Mouse (Mus musculus) stomach, embryonic 15.5 days (tissue): ENCODE data around the gene Cyb5r2. TPM values are rescaled to one million over a fixed set of nuclear protein-coding genes. Genes with fewer than 3 reads are reported as not detected.

Source experiments
- ATAC-seq: fragments of 200-750 bp; cut with Nextera tagmentation; 2 replicates; pipeline ENCODE4 v1.8.0; 2017; ENCODE audit warnings: low read depth, moderate number of reproducible peaks, moderate TSS enrichment; ENCODE audit not compliant: insufficient read depth, low FRiP score
- H3K27ac ChIP-seq: fragments of 300-500 bp; sonication (generic); 2 replicates; pipeline ENCODE4 v1.5.1; 2015; ENCODE audit warnings: mild to moderate bottlenecking, inconsistent platforms
- H3K27me3 ChIP-seq: fragments of 300-500 bp; sonication (generic); replicated peaks from 2 replicates; pipeline ENCODE4 v1.6.1; 2015; ENCODE audit warnings: inconsistent platforms
- H3K36me3 ChIP-seq: fragments of 300-500 bp; sonication (generic); 2 replicates; pipeline ENCODE4 v1.6.1; 2015; ENCODE audit warnings: inconsistent platforms
- H3K4me1 ChIP-seq: fragments of 300-500 bp; sonication (generic); 2 replicates; pipeline ENCODE4 v1.6.1; 2015; ENCODE audit warnings: inconsistent platforms
- H3K4me2 ChIP-seq: fragments of 300-500 bp; sonication (generic); 2 replicates; pipeline ENCODE4 v1.6.1; 2015; ENCODE audit warnings: mild to moderate bottlenecking, inconsistent platforms
- H3K4me3 ChIP-seq: fragments of 300-500 bp; sonication (generic); replicated peaks from 2 replicates; pipeline ENCODE4 v1.5.1; 2015; ENCODE audit warnings: inconsistent platforms
- H3K9ac ChIP-seq: fragments of 300-500 bp; sonication (generic); 2 replicates; pipeline ENCODE4 v1.6.1; 2015; ENCODE audit warnings: inconsistent platforms
- H3K9me3 ChIP-seq: fragments of 300-500 bp; sonication (generic); 2 replicates; pipeline ENCODE4 v1.6.1; 2016; ENCODE audit warnings: inconsistent platforms
- WGBS: fragments of 180-500 bp; shearing (Covaris S2); methylation state at CpG from one replicate; pipeline ENCODE4 v1.1.7; 2015; 5-methylcytosine and 5-hydroxymethylcytosine counted together
- polyA plus RNA-seq: library from polyadenylated mRNA; unstranded; fragments of >200 nt; fragmentation: Nextera tagmentation; extraction: Ambion mirVana; gene quantifications from 2 replicates; pipeline ENCODE4 v1.2.1, GENCODE M21; 2015

Cyb5r2 gene
- polyA plus RNA-seq, 1 experiment from 2014 or later, result 0.18 TPM

DNA sequence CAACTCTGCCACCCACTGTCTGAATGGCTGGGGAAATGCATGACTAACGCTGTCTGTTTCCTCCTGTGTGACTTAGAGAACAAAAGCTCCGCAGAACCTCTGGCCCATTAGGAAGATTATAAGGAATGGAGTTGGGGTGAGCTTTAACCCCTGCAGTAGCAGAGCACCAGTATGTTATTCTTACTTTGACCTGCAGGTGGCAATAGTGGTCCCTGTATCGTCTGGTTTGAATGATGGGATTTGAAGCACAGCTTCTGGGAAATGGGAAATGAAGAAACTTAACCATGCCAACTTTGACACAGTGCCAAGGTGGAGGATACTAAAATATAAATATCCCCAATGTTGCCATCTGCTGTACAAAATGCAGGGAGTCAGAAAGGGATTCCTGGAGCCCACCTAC, 8.6 kb downstream of the Cyb5r2 start:
- Histone ChIP-seq H3K9ac (no peak overlapping the region), H3K4me2 (no peak overlapping the region), H3K36me3 (no peaks in the 10 kb centered on the region; the same call in 1 of the 2 replicates), H3K9me3 (no peaks in the 10 kb centered on the region), H3K27ac (no peak overlapping the region), H3K4me3 (no peak overlapping the region), H3K27me3 (no peaks in the 10 kb centered on the region), H3K4me1 (no peaks in the 10 kb centered on the region)
- no peak for ATAC-seq
- 6% methylated on average over 3 of the region's 3 CpGs for WGBS

DNA sequence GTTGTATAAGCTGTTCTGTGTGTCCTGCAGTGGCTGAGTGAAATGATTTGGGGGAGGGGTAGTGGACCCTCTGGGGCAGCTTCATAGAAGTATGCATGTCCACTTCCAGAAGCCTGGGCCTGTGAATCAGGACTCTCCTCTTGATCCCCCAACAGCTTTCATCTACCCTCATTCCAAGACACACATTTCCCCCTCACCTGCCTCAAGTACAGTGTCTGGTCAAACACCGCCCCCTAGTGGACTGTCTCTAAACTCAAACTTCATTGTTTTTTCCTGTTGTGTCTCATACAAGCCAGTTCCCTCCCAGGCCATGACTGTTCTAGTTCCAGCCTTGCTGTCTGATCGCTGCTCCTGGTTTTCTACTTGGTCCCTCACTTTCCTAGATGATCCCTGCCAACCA, 9.9 kb downstream of the Cyb5r2 start:
- ATAC-seq, result no peak
- peaks cover 7% of the 10 kb centered on the region for H3K36me3 ChIP-seq

DNA sequence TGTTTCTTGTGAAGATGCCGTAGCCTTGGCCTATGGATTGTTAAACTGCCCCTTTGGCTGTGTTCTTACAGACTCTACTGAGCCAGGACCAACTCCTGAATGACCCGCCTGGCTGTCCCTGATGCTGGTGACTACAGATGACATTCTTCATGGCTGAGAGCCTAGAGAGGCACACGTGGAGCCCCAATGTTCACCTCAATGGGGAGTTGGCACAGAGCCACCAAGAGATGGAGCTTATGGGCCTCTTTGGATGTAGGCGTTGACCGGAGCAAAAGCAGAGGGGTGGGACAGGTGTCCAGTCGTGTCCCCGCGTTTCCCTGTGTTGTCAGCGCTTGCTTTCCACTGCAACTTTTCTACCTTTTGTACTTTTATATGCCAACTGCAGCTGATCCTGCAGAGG, 10.4 kb downstream of the Cyb5r2 start:
- Histone ChIP-seq H3K27me3 (no peaks in the 10 kb centered on the region), H3K4me2 (no peak overlapping the region), H3K9ac (no peak overlapping the region), H3K27ac (no peak overlapping the region), H3K4me1 (no peaks in the 10 kb centered on the region), H3K4me3 (no peak overlapping the region), H3K9me3 (no peaks in the 10 kb centered on the region), H3K36me3 (peaks cover 8% of the 10 kb centered on the region)
- WGBS, result 81% methylated on average over 9 of the region's 9 CpGs
- ATAC-seq, result no peak

More for the DNA sequence above, 9.9 kb downstream of the Cyb5r2 start:
- no peak overlapping the region for H3K9ac ChIP-seq
- no peaks in the 10 kb centered on the region for H3K4me1 ChIP-seq
- WGBS, result 17% methylated on average over 2 of the region's 2 CpGs
- H3K9me3 ChIP-seq, result no peaks in the 10 kb centered on the region
- no peak overlapping the region for H3K4me3 ChIP-seq
- no peak overlapping the region for H3K4me2 ChIP-seq
- no peaks in the 10 kb centered on the region for H3K27me3 ChIP-seq
- H3K27ac ChIP-seq, result no peak overlapping the region

DNA sequence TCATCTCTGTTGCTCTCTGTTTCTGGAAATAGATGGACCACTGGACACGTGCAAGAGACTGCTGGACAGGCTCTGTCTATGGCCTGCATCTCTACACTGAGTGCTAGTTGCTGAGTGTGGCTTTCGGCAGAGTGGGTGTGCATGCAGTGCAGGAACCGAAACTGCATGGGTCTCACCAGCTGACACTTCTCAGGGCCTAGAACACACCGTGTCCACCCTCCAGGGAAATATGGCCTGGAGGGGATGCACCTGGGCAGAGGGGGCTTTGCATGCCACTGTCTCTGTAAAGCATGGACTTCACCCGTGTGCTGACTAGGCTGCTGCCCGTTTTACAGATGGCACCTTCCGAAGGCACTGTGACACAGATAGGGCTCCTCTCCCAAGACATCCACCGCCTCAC, 11.8 kb downstream of the Cyb5r2 start:
- H3K9ac ChIP-seq, result no peak overlapping the region
- H3K27me3 ChIP-seq, result no peaks in the 10 kb centered on the region
- ATAC-seq, result no peak
- peaks cover 8% of the 10 kb centered on the region for H3K36me3 ChIP-seq
- 84% methylated on average over 8 of the region's 8 CpGs for WGBS
- no peaks in the 10 kb centered on the region for H3K9me3 ChIP-seq
- H3K4me3 ChIP-seq, result no peak overlapping the region
- H3K4me1 ChIP-seq, result no peaks in the 10 kb centered on the region
- no peak overlapping the region for H3K27ac ChIP-seq
- H3K4me2 ChIP-seq, result no peak overlapping the region

DNA sequence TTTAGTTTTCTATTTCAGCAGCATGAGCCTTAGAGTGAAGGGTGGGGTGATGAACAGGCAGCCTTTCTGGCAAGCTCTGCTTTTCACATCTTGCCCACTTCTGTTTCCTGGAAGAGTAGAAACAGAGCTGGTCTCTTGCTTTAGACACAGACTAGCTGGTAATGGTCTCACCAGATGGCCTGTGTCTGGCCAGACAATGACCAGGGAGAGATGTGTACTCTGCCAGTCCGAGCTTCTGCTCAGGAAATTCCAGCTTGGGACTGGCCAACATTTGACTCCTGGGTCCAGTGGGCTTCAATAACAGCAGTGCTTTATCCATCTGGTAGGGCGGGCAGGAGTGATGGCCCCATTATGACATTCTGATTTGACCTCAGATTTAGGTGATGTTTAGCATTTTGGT, 12.7 kb downstream of the Cyb5r2 start:
- ATAC-seq, result no peak
- no peak overlapping the region for H3K9ac ChIP-seq
- no peak overlapping the region for H3K4me2 ChIP-seq
- peaks cover 12% of the 10 kb centered on the region for H3K36me3 ChIP-seq
- no peaks in the 10 kb centered on the region for H3K9me3 ChIP-seq
- H3K4me1 ChIP-seq, result no peaks in the 10 kb centered on the region
- H3K4me3 ChIP-seq, result no peak overlapping the region
- no peak overlapping the region for H3K27ac ChIP-seq
- 61% methylated on average over 2 of the region's 2 CpGs for WGBS
- no peaks in the 10 kb centered on the region for H3K27me3 ChIP-seq

DNA sequence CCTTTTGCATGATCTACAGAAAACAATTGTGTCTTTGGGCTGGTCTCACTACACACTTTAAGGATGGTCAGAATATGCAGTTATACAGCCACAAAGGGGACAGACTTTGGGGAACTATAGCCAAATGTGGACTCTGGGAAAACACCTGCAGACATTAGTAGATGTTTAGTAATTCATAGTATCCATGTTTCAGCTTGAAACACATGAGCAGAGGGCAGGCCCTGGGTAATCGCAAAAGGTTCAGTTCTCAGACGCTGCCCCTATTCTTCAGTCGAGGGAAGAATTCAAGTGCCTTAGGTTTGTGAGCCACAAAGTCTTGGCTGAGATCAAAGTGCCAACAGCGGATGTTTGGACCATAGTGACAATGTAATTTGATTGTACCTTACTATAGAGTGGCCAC, 13.4 kb downstream of the Cyb5r2 start:
- Histone ChIP-seq H3K4me3 (no peak overlapping the region), H3K36me3 (peaks cover 17% of the 10 kb centered on the region), H3K27ac (no peak overlapping the region), H3K4me2 (no peak overlapping the region), H3K27me3 (no peaks in the 10 kb centered on the region), H3K9me3 (no peaks in the 10 kb centered on the region), H3K4me1 (no peaks in the 10 kb centered on the region), H3K9ac (no peak overlapping the region)
- ATAC-seq, result no peak
- 88% methylated on average over 4 of the region's 4 CpGs for WGBS

DNA sequence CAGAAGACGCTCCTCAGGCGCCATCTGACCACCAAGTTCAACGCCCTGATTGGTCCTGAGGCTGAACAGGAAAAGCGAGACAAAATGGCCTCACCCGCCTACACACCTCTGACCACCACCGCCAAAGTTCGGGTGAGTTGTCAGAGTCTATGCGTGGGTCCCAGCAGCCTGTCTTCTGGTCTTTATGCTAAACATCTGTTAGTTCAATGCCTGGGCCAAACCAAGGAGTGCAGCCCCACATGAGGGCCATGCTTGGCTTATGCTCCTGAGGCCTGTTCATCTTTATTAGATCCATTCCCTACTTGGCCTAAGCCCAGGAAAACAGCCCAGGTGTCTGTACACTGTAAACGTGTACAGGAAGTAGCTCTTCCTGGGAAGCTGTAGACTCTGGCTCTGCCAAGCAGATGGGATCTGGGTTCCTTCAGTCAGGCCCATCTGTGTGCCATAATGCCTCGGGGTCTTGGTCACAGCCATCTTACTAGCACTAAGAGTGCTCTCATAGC, 14.8 kb downstream of the Cyb5r2 start:
- Histone ChIP-seq H3K27ac (no peak overlapping the region), H3K27me3 (no peaks in the 10 kb centered on the region), H3K9ac (no peak overlapping the region), H3K36me3 (peaks cover 21% of the 10 kb centered on the region), H3K9me3 (no peaks in the 10 kb centered on the region), H3K4me1 (no peaks in the 10 kb centered on the region), H3K4me3 (no peak overlapping the region), H3K4me2 (no peak overlapping the region)
- 84% methylated on average over 10 of the region's 10 CpGs for WGBS
- ATAC-seq, result no peak

DNA sequence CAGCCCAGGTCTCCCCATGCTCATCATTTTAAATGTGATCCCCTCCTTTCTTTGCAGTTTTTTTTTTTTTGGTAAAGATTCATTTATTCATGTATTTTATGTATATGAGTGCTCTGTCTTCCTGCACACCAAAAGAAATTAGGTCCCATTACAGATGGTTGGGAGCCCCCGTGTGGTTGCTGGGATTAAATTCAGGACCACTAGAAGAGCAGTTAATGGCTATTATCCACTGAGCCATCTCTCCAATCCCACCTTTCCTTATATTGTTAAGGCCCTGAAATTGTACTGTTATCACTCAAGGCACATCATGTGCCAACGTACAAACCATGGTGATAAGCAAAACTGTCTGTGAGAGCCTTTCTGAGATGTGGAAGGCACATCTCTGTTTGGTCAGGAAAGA, 19.1 kb downstream of the Cyb5r2 start:
- Histone ChIP-seq H3K27ac (no peak overlapping the region), H3K4me3 (no peak overlapping the region), H3K4me2 (no peak overlapping the region), H3K4me1 (no peaks in the 10 kb centered on the region), H3K27me3 (no peaks in the 10 kb centered on the region), H3K9ac (no peak overlapping the region), H3K9me3 (no peaks in the 10 kb centered on the region), H3K36me3 (peaks cover 21% of the 10 kb centered on the region; the same call in 1 of the 2 replicates)
- ATAC-seq, result no peak
- 31% methylated on average over 2 of the region's 2 CpGs for WGBS

DNA sequence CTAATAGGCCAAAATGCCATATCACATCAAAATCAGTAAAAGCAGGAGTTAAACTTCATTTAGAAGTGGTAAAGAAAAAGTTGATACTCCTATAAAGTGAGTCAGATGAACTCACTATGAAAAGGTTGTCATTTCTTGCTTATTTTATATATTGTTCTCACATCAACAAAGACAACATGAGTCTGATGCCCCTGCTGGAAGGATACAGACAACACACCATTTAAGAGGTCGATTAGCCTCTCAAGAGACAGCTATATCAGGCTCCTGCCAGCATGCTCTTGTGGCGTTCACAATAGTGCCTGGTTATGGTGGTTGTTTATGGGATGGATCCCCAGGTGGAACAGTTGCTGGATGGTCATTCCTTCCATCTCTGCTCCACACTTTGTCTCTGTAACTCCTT, 24.7 kb downstream of the Cyb5r2 start:
- Histone ChIP-seq H3K9me3 (no peaks in the 10 kb centered on the region), H3K4me2 (no peak overlapping the region), H3K27me3 (no peaks in the 10 kb centered on the region), H3K4me1 (no peaks in the 10 kb centered on the region), H3K27ac (no peak overlapping the region), H3K36me3 (no peaks in the 10 kb centered on the region), H3K9ac (no peak overlapping the region), H3K4me3 (no peak overlapping the region)
- no peak for ATAC-seq
- WGBS, result 72% methylated on average over 2 of the region's 2 CpGs

DNA sequence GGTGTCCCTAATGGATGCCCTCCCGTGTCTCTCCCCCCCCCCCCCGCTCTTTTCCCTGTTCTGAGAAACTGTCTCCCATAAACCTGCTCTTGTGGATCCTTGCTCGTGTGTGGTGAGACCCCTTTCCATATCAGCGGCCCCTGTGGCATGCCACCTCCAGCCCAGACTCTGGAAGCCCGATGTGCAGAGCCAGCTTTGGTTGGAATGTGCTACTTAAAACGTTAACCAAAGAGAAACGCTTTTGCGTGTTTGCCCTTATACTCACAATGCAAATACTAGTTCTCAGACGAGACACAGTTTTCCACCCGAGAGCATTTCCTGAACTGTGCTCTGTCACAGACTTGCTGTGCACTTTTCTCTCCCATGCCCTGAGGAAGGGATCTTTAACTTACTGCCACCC, 27.2 kb downstream of the Cyb5r2 start:
- no peak overlapping the region for H3K27ac ChIP-seq
- no peak overlapping the region for H3K9ac ChIP-seq
- H3K4me1 ChIP-seq, result no peaks in the 10 kb centered on the region
- H3K4me2 ChIP-seq, result no peak overlapping the region
- H3K4me3 ChIP-seq, result no peak overlapping the region
- ATAC-seq, result no peak
- no peaks in the 10 kb centered on the region for H3K27me3 ChIP-seq
- no peaks in the 10 kb centered on the region for H3K36me3 ChIP-seq
- no peaks in the 10 kb centered on the region for H3K9me3 ChIP-seq
- 63% methylated on average over 9 of the region's 10 CpGs for WGBS

DNA sequence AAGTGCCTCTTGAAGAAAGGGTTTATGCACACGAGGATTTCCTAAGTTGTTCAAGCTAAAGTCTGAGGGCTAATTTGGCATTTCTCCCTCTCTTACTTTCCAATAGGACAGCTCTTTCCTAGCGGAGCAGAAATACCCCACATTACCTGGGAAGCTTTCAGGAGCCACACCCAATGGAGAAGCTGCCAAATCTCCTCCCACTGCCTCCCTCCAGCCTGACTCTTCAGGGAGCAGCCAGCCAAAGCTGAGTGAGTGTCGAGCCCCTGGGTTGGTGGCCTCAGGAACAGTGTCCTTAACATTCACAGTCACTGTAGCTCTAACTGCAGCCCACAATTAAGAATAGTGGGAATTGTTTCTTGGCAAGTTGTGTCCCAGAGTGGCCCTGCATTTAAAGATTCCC, 30.3 kb downstream of the Cyb5r2 start:
- no peaks in the 10 kb centered on the region for H3K27me3 ChIP-seq
- H3K9me3 ChIP-seq, result no peaks in the 10 kb centered on the region
- H3K4me2 ChIP-seq, result no peak overlapping the region
- no peak overlapping the region for H3K9ac ChIP-seq
- 0 out of 2 replicates have a peak, but pooled peaks cover 5% of the 10 kb centered on the region for H3K36me3 ChIP-seq
- no peak overlapping the region for H3K4me3 ChIP-seq
- H3K27ac ChIP-seq, result no peak overlapping the region
- H3K4me1 ChIP-seq, result no peaks in the 10 kb centered on the region
- 59% methylated on average over 3 of the region's 3 CpGs for WGBS
- ATAC-seq, result no peak

DNA sequence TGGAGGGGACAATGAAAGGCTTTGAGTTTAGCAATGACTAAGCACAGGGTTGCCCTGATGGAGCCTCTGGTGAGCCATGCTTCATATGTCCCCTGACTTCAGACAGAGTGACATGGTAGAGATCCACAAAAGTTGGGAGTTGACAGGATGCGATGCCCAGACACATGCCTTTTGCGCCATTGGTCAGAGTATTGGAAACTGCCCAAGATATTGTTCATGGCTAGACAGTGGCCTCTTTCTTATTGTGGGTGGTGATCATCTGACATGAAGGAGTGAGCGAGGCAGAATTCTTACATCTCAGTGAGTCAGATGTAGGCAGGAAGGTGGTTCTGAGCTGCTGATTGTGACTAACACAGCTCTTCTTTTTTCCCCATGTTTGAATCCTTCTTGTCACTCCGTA, 35.3 kb downstream of the Cyb5r2 start:
- WGBS, result 87% methylated on average over 4 of the region's 4 CpGs
- no peak overlapping the region for H3K4me2 ChIP-seq
- H3K9me3 ChIP-seq, result no peaks in the 10 kb centered on the region
- H3K4me3 ChIP-seq, result no peak overlapping the region
- ATAC-seq, result no peak
- H3K9ac ChIP-seq, result no peak overlapping the region
- 0 out of 2 replicates have a peak, but pooled peaks cover 5% of the 10 kb centered on the region for H3K36me3 ChIP-seq
- H3K27me3 ChIP-seq, result no peaks in the 10 kb centered on the region
- H3K4me1 ChIP-seq, result no peaks in the 10 kb centered on the region
- H3K27ac ChIP-seq, result no peak overlapping the region

DNA sequence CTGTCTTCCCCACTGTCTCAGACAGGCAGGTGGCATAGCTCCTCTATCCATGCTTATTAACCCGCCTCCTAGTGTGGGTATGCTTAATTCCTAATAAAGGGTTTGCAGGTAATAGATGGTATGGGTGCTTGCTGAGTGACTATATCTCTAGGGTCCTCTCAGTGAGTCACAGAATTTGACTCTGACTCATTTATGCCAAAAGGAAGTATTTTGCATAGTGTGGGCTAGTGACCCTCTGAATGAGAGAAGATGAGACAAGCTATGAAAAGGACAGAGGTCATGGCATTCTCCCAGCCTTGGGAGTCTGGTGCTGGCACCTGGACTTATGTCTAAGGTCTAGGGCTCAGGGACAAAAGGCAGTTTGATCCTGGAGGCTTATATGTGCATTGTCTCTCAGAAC, 37.1 kb downstream of the Cyb5r2 start:
- H3K36me3 ChIP-seq, result 0 out of 2 replicates have a peak, but pooled peaks cover 5% of the 10 kb centered on the region
- no peaks in the 10 kb centered on the region for H3K27me3 ChIP-seq
- no peaks in the 10 kb centered on the region for H3K9me3 ChIP-seq
- WGBS, result 89% methylated on average over 1 of the region's 1 CpGs
- no peak overlapping the region for H3K27ac ChIP-seq
- H3K4me3 ChIP-seq, result no peak overlapping the region
- no peak for ATAC-seq
- H3K4me2 ChIP-seq, result no peak overlapping the region
- no peaks in the 10 kb centered on the region for H3K4me1 ChIP-seq
- H3K9ac ChIP-seq, result no peak overlapping the region
